Mouse (Mus musculus): ENCODE results near the gene LTO1.
"Not testable (repeated sequence)": the region's sequence is repeated elsewhere in the genome, so short reads cannot be mapped to it uniquely, and the experiment has no call there.

Gene LTO1

DNA sequence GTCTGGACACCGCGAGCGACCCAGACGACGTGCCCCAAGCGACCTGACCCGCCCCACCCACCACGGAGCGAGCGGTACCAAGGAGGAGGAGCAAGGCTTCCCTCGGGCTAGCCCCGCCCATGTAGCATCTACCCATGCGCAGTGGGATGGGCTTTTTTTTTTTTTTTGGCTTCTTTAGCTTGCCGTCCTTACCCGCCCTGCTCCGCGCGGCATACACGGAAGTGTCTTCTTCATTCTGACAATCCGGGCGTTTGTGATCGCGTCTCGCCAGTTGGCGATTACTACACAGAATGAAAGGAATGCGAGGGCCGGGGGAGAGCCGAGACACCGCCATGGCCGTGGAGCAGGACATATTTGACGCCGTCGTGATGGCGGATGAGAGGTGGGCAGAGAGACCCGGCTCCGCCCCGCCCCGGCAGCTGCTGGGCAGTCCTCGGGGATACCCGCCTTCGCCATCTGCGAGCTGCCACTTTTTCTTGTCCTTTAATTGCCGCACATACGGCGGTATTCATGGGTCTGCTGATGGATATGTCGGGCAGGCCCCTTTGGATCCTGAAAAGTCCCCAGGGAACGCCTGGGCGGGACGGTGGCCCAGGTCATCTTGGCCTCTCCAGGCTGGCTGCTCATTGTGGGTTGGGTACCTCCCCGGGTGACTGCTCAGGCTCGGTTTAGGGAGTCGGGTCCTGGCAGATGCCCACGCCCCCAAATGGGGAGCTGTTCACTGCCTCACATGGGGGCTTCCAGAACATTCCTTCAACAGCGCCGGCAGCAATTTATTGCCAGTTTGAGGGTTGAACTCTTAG is at the start of gene LTO1:
Gene LTO1, plus strand, starts transcription at position 153 of the 803 bp plus-strand sequence.
- DNase-seq: peak; percentile 92 to 94

DNA sequence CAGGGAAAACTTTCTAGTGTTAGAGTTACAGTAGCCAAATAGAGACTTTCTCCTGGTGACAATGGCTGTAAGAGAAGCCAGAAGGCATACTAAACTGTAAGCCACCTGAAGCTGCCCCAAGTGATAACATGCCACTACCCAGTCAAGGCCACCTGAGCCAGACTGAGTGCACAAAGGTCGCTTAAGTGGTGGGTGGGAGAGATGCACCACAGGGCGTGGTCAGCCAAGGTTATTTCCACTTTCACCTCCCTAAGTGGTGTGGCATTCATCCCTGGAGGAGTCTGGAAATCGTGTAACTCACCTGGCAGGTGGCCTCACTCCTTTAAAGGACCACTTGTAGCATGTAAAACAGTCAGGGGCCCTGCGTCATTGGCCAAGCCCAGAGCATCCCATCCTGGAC is 47.7 kb upstream of the LTO1 start:
- no peak for DNase-seq

DNA sequence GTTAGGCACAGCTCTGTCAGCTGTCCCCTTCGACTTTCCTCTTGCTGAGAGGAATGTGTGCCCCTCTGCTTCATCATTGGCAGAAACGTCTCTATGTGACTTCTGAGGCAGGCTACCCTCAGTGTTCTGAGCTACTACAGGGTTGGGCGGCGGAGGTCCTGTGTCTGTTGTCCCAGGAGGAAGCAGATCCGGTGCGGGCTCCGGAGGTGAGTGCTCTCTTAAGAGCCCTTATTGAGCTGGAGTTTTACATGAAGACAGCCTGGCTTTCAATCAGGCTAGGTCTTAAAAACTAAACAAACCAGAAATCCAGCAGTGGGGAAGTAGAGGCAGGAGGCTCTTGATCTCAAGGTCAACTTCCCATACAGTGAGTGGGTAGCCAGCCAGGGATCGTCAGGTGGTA is 47.3 kb upstream of the LTO1 start:
- no peak for DNase-seq

DNA sequence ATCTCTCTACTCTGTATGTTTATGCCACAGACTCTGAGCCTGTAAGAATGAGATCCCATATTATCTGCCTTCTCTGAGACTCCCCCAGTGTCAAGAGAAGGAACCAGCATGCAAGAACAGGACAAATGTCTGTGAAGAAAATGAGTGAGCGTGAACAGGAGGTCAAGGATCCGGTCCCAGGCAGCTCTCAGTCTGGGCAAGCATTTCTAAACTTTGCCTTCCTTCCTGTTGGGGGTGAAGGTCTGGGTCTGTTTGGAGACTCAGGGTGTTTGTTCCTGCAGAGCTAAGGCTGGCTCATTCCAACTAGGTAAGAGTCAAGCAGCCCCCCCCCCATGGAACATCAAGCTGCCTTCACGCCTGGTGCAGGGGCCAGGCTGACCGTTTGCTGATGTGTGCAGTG is 42.5 kb upstream of the LTO1 start:
- DNase-seq: no peak

DNA sequence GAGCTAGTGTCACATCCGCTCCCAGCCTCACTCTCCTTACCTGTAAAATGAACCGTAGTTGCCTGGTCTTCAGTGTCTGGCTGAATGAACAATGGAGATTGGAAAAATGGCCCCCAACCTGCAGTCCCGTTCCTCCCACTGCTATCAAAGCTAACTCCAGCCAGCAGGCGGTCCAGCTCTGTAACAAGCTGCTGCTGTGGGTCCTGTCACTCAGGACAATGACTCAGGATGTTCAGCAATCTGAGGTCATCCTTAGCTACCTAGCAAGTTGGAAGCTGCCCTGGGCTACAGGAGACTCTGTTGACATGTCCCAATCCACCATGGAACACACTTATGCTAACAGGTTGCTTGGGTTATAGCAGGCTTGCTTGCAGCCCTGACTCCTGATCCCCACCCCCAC is 41.7 kb upstream of the LTO1 start:
- DNase-seq: no peak

DNA sequence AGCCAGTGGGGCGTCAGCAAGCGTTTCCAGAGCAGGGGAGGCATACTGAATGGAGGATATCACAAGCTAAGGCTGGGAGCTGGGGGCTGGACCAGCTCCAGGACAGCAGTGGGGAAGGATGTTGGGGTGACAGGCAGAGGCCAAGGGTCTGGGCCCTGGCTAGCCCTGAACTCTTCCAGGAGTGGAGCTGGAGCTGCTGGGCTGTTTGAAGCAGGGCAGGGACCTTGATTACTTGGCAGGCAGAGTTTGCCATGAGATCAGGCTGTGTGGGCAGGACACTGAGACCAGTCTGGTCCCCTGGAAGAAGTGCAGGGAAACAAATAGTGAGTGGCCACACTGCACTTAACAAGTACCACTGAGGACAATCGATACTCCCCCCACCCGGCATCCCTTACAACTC is 40.7 kb upstream of the LTO1 start:
- no peak for DNase-seq

DNA sequence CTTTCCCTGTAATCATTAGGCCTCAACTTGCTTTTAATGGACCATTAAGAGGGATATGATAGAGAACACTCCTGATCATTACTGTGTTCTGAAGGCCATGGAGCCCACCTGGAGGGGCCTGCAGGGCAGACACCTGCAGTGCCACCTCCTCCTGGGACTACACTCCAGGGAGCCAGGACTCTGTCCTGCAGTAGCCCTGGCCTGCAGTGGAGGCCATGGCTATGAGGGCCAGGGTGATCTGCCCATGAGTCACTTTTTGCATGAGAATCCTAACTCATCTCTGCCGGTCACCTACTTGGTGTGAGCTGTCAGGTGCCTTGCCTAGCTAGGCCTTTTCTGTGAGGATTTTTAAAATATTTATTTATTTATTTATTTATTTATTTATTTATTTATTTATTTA is 36.5 kb upstream of the LTO1 start:
- DNase-seq: no peak

DNA sequence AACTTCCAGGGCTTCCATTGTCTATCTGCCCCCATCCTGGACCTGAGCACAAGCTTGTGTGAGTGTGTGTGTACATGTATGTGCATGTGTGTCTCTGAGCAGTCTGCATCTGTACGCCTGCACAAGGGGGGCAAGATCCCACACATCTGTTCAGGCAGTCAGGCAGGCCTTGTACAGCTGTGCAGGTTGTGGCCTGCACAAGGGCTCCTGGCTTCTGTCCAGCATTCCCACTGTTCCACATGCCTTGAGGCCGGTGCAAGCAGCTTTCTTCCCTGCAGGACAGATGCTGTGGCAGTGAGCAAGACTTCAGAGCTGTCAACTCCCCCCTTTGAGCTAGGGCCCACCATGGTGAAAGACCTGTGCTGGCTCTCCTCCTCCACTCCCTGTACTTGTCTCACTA is 31.8 kb upstream of the LTO1 start:
- DNase-seq: peak in 1 of 2 experiments; percentile 28

DNA sequence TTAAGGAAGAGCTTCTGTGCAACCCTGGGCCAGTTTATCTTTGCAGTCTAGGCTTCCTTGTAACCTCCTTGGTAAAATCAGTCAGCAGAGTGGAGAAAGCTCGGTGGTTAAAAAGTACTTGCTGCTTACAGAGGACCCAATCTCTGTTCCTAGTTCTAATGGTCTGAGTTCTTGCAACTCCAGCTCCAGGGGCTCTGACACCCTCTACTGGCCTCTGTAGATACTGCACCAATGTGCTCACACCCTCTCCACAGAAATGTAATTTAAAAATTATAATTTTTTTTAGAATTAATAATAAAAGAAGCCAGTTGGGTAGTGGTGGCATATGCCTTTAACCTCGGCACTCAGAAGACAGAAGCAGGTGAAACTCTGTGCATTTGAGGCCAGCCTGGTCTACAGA is 27.2 kb upstream of the LTO1 start:
- DNase-seq: no peak

DNA sequence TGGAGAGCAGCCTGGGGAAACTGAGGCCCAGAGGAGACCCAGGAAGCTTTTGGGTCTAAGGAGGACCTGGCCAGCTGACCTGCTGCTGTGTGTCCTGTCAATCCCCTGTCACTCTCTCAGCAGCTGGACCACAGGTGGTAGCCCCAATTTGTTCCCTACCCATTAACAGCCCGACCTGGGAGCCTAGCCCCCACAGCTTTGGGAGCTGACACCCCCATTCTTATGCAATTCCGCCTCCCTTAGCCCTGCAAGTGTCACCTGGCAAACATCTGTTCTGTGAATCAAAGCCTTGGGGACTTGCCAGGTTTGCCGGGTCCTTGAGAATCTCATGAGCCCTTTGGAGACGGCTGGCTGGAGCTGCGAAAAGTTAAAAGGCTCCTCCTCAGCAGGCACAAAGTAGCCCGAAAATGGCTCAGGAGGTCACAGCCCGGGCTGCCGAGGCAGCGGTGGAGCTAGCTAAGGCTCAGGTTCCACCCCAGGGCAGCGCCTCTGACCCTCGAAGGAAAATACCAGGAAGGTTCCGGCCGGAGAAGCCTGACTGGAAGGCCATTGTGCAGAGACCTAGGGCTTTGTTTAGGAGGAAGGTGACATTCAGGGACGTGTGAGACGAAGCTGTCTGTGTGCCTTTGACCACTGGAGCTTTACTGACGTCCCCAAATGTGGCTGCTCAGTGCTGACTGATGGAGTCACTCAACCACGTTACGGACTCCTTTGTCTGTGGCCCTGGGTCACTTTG is 26.2 kb upstream of the LTO1 start:
- DNase-seq: peak; percentile 21 to 32

DNA sequence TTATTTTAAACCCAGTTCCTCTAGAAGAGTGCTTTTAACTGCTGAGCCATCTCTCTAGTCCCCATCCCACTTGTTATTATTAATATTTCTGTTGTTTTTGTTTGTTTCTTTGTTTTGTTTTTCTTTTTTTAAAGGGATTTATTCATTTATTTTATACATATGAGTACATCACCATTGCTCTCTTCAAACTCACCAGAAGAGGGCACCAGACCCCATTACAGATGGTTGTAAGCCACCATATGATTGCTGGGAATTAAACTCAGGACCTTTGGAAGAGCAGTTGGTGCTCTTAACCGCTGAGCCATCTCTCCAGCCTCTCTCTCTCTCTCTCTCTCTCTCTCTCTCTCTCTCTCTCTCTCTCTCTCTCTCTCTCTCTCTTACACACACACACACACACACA is 24.2 kb upstream of the LTO1 start:
- DNase-seq: not testable (repeated sequence)

DNA sequence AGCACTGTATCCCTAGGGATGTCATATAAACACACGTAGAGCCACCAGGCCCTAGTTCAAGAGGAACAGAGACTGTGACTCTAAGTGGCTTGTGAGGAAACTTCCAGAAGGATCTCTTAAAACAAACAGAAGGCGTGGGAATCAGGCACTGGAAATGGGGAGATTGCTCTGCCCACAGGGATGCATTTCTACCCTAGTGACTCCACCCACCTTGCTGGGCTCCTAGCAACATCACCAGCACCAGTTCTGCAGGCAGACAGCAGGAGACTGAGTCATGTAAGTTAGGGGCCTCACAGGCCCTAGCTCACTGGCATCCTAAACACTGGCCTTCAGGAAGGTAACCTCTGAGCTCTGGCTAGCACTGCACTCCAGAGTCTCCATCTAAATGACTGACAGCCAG is 23.0 kb upstream of the LTO1 start:
- DNase-seq: no peak

DNA sequence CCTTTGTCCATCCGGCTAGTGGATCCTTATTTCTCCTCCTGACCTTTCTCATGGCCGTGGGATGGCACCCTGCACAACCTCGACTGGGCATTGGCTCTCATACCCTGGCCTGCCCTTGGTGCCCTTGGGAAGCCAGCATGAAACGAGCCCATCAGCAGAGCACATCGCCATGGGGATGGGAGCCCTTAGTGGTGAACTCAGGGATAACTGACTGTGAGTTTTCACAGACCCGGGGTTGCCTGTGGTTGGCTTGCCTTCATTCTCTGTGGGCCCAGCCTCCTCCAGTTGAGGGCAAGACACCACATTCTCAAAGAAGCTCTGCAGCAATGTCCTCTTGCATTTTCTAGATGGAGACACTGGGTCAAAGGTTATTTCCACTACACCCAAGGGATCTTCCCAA is 22.6 kb upstream of the LTO1 start:
- DNase-seq: peak in 1 of 2 experiments; percentile 6

DNA sequence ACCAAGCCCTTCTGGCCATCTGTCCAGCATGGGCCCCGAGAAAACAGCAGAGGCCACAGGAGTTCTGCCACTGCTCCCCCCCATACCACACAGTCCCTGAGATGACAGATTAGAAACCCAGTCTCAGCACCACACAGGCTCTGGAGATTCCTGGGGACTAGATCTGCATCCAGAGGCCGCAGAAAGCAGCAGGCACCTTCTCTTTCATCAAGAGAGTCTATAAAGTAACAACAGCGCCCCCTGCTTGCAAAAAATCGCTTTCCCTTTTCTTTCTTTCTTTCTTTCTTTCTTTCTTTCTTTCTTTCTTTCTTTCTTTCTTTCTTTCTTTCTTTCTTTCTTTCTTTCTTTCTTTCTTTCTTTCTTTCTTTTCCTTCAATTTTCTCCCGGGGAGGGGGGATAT is 20.7 kb upstream of the LTO1 start:
- DNase-seq: peak; percentile 72 to 74

DNA sequence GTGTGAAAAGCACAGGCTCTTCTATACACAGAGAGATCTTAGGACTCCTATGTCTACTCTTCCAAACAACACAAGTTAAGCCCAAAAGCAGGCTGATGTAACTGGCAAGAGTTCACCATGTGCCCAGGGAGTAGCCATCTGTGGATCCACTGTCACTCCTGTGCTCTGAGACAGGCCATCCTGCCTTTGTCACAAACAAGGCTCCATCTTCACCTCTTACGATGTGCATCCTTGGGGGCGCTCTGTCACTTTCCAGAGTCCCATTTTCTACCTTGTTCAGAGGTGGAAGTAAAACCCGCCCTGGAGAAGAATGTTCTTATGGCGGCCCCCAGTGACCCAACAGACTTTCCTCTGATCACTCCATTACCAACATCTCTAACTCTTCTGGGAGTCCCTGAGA is 20.2 kb upstream of the LTO1 start:
- DNase-seq: no peak

DNA sequence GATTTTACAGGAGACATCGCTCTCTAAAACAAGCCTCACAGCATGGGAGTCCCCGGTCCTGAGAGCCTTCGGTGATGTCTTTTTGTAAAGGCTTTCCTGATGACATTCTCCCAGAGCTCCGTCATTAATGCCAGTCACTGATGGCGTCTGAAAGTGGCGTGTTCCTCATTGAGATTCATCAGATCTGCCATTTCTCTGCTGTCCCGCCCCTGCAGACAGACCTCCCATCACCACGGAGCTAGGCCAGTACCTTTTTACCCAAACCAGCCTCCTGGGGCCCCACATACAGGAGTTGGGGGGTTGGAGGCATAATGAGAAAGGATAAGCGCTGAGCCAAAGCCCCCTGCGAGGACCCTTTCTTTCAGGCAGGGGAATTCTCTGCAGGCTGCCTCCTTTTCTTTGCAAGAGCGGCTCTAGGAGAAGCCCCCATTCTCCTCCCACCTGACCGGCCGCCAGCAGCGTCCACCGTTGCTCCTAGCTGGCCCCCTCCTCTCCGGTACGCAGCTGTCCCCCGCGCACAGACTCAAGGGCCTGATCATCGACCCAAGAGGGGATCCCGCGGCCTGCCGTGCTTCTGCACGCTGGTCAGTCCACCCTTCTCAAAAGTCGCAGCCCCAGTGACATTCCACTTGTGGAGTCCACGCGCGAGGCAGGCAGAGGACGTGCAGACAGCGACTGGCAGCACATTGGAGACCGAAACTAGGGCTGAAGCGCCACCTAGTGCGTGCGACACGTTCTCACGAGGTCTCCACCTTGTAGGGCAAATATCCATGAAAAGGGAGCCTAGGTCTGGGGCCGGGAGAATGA is 19.4 kb upstream of the LTO1 start:
- peak; percentile 86 to 90 for DNase-seq

DNA sequence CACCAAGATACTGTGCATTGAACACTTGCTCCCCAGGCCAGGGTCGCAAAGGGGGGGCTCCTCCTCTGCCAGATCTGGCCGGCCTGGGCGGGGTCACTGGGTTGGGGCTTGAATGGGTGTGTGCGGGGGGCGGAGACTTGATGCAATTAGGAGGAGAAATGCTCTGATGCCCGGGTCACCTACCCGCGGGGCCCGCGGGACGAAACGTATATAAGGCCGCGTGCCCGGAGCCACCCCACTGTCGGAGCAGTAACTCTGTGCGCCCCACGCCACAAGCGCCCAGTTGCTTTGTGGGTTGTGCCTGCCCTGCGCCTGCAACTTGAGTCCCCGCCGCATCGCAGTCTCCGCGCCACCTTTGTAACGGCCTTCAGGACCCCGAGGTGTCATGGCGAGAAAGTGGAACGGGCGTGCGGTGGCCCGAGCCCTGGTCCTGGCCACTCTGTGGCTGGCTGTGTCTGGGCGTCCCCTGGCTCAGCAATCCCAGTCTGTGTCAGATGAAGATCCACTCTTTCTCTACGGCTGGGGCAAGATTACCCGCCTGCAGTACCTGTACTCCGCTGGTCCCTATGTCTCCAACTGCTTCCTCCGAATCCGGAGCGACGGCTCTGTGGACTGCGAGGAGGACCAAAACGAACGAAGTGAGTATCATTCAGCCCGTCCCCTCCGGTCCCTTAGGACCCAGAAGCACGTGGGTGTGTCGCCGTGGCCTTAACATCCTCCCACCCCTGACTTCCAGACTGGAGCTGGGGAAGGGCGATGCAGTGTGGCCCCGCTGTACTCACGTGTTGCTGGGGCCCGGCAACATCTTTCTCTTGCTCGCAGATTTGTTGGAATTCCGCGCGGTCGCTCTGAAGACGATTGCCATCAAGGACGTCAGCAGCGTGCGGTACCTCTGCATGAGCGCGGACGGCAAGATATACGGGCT is 18.3 kb upstream of the LTO1 start, which contains the start of gene Fgf15:
Gene Fgf15, plus strand, starts transcription at position 238 of the 925 bp plus-strand sequence.
- peak; percentile 24 to 45 for DNase-seq

DNA sequence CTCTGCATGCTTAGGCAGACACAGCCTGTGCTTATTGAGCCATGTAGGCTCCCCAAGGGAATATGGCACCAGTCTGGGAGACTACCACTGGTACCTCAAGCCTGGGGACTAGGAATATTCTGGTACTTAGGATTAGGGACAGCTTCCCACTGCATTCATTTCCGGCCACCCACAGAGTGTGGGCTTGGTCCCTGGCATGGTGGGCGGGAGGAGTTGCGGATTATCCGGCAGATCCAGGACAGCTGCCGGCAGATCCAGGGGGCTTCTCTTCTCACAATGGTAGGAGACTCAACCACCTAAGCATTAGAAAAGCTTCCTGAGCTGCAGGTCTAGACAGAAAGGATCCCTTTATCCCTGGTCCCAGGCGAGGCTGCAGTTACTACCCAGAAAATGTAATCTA is 16.4 kb upstream of the LTO1 start:
- no peak for DNase-seq

DNA sequence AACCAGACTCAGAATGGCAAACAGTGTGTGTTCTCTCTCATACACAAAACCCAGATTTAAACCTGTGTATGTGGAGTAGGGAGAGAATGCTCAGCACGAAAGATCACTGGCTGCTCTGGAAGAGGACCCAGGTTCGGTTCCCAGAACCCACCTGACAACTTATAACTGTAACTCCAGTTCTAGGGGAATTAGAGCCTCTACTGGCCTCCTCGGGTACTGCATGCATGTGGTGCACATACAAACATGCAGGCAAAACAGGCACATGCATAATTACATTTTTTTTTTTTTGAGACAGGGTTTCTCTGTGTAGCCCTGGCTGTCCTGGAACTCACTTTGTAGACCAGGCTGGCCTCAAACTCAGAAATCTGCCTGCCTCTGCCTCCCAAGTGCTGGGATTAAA is 9.4 kb upstream of the LTO1 start:
- DNase-seq: not testable (repeated sequence)

DNA sequence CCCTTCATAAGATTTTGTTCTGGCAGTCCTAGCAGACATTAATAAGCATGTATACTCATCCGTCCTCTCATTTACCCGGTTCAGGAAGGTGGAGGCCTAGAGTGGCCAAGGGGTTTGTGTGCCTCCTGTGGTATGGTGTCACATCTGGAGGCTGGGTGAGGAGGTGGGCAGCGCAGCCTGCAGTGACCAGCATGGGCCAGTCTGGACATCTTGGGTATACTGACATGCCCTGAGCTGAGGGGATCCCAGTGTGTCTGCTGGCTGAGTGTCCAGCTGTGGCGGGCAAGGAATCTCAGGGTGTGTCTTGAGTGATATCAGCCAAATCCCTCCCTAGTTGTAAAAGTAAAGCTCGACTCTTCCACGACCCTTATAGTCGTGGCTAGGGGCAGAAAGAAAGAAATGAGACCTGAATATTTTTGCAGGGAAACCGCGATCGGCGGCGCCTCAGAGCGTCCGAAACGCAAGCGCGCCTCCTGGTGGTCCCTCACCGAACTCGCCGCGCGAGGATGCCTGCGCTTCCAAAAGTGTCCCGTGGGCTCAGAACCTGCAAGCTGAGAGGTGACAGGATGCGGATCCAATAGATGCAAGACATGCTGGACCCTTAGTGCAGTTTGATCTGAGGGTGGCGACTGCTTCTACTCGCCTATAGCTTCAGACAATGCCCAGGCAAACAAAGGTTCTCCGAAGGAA is 8.0 kb upstream of the LTO1 start:
- DNase-seq: peak; percentile 83 to 85

DNA sequence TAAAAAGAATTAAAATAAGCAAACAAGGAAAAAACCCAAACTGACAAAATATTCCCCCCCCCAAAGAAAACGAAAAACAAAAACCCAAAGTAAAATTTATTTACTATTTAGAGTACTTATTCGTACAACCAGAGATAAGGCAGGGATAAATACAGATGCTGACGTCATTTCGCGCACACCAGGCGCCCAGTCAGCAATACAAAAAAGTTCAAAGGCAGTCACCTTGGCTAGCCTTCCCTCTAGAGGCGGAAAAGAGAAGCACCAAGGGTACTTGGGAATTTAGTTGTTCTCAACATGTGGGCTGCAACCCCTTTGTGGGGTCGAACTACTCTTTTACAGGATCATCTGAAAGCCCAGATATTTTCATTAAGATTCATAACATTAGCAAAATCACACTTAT is 7.1 kb upstream of the LTO1 start:
- no peak for DNase-seq

DNA sequence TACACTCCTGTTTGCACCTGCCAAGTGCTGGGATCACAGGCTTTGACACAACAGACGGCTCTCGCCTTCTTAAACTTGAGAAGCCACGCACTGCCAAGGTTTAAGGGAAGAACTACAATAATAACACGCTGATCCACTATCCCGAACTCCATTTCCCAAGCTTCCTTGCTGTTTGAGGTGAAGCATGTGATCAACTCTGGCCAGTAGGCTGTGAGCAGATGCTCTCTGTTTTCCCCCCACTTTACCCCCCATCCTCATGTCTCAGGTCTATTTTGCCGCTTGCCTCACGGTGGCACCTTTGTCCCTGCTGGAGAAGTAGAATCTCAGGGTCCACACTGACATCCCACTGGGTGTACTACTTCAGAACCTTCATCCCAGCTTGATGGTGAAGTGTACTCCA is 6.2 kb upstream of the LTO1 start:
- DNase-seq: no peak
